ENCODE assay signal across 32 mouse cellular contexts in genomic region chr5:32187717-32188116, GRCm38 (mm10). TPM values are rescaled to one million over a fixed set of nuclear protein-coding genes. Genes with fewer than 3 reads are reported as not detected.
DNase-seq lines count a peak whose midpoint lies in the region; ATAC-seq and TF ChIP-seq lines count a peak whose summit lies in the region.
"Had no signal": no experiment of that assay in that cellular context is flagged by ENCODE, and none has a peak within 500 bp of the region (broad histone marks: within the 10 kb centered on the region; RNA-seq: fewer than 3 reads in every experiment).

No protein-coding gene starts in this region.

- H3K36me3 ChIP-seq in embryonic facial prominence, embryonic 14.5 days (ENCODE audit: control insufficient read depth, insufficient read depth, low read length), result no peaks in the 10 kb centered on the region
- H3K36me3 ChIP-seq in embryonic facial prominence, embryonic 10.5 days (replicated peaks), result no peaks in the 10 kb centered on the region
- no peaks in the 10 kb centered on the region for H3K36me3 ChIP-seq in heart, embryonic 16.5 days (ENCODE audit: control insufficient read depth, insufficient read depth)
- H3K36me3 ChIP-seq: embryonic facial prominence, embryonic 15.5 days; hindbrain, embryonic 12.5 days; intestine, embryonic 15.5 days; limb, embryonic 12.5 days; liver, embryonic 15.5 days; neural tube, embryonic 13.5 days; stomach, embryonic 15.5 days had no signal

- H3K9me3 ChIP-seq in embryonic facial prominence, embryonic 14.5 days (ENCODE audit: control insufficient read depth, low read length), result no peaks in the 10 kb centered on the region
- H3K9me3 ChIP-seq in embryonic facial prominence, embryonic 10.5 days, result no peaks in the 10 kb centered on the region
- H3K9me3 ChIP-seq in heart, embryonic 16.5 days (replicated peaks; ENCODE audit: control insufficient read depth, low read length), result no peaks in the 10 kb centered on the region
- H3K9me3 ChIP-seq: embryonic facial prominence, embryonic 15.5 days; forebrain, embryonic 13.5 days; hindbrain, embryonic 12.5 days; intestine, embryonic 15.5 days; limb, embryonic 12.5 days; liver, embryonic 15.5 days; neural tube, embryonic 13.5 days; stomach, embryonic 15.5 days had no signal

- 33% methylated on average over 11 of the region's 11 CpGs for WGBS in embryonic facial prominence, embryonic 14.5 days
- WGBS in embryonic facial prominence, embryonic 10.5 days, result 40% methylated on average over 11 of the region's 11 CpGs
- WGBS in heart, embryonic 16.5 days, result 32% methylated on average over 11 of the region's 11 CpGs

- peak; percentile 7 for DNase-seq in embryonic facial prominence, embryonic 14.5 days (ENCODE audit: low spot score)
- no peak for DNase-seq in embryonic facial prominence, embryonic 10.5 days (ENCODE audit: low spot score)
- DNase-seq in heart, postnatal 10 days, result no peak
- peak; percentile 24 for DNase-seq in urinary bladder, postnatal 14 days (ENCODE audit: low spot score)
- DNase-seq in urinary bladder, postnatal 10 days (ENCODE audit: low spot score), result no peak
- DNase-seq in gonadal fat pad, adult 2 months (ENCODE audit: low read depth), result peak; percentile 99
- DNase-seq in gastrocnemius, adult 2 months, result no peak
- DNase-seq: cerebellum, adult 8-10 months; cerebellum, postnatal 36 days; embryo, embryonic 11 days; gastrocnemius, postnatal 14 days; heart, postnatal 14 days; kidney, adult 2 months; kidney, postnatal 36 days; lung, embryonic 14.5 days; lung, postnatal 14 days; right cerebral cortex, postnatal 25 days; thymus, adult 18-20 months; thymus, postnatal 36 days had no signal

- no peak overlapping the region for H3K4me2 ChIP-seq in embryonic facial prominence, embryonic 14.5 days (ENCODE audit: low read depth, low read length)
- no peak overlapping the region for H3K4me2 ChIP-seq in heart, embryonic 16.5 days (ENCODE audit: low read depth, low read length)
- H3K4me2 ChIP-seq: embryonic facial prominence, embryonic 15.5 days; forebrain, embryonic 13.5 days; hindbrain, embryonic 12.5 days; intestine, embryonic 15.5 days; limb, embryonic 12.5 days; liver, embryonic 15.5 days; lung, embryonic 14.5 days; neural tube, embryonic 13.5 days; stomach, embryonic 15.5 days had no signal

- peaks cover 4% of the 10 kb centered on the region; the same call in 1 of the 2 replicates for H3K4me1 ChIP-seq in embryonic facial prominence, embryonic 14.5 days (ENCODE audit: control insufficient read depth, insufficient read depth, low read length)
- peaks cover 9% of the 10 kb centered on the region for H3K4me1 ChIP-seq in embryonic facial prominence, embryonic 10.5 days
- peaks cover 5% of the 10 kb centered on the region; the same call in 1 of the 2 replicates for H3K4me1 ChIP-seq in heart, embryonic 16.5 days (ENCODE audit: control insufficient read depth, insufficient read depth, low read length)
- H3K4me1 ChIP-seq: forebrain, embryonic 13.5 days; hindbrain, embryonic 12.5 days; limb, embryonic 12.5 days; liver, embryonic 15.5 days; neural tube, embryonic 13.5 days had no signal

- no peak overlapping the region for H3K4me3 ChIP-seq in embryonic facial prominence, embryonic 14.5 days (ENCODE audit: low read depth, low read length)
- H3K4me3 ChIP-seq in embryonic facial prominence, embryonic 10.5 days, result no peak overlapping the region
- no peak overlapping the region for H3K4me3 ChIP-seq in heart, embryonic 16.5 days (ENCODE audit: low read length)
- H3K4me3 ChIP-seq in gastrocnemius, adult 2 months, result no peak overlapping the region
- H3K4me3 ChIP-seq: embryonic facial prominence, embryonic 15.5 days; forebrain, embryonic 13.5 days; hindbrain, embryonic 12.5 days; intestine, embryonic 15.5 days; layer of hippocampus, adult 2 months; left cerebral cortex, adult 2 months; limb, embryonic 12.5 days; liver, embryonic 15.5 days; neural tube, embryonic 13.5 days; stomach, embryonic 15.5 days had no signal

- no peak overlapping the region for H3K27ac ChIP-seq in embryonic facial prominence, embryonic 14.5 days (replicated peaks; ENCODE audit: low read depth, low read length)
- no peak overlapping the region for H3K27ac ChIP-seq in embryonic facial prominence, embryonic 10.5 days (replicated peaks)
- no peak overlapping the region for H3K27ac ChIP-seq in heart, embryonic 16.5 days (ENCODE audit: low read length)
- no peak overlapping the region for H3K27ac ChIP-seq in gastrocnemius, adult 2 months
- H3K27ac ChIP-seq: embryonic facial prominence, embryonic 15.5 days; forebrain, embryonic 13.5 days; hindbrain, embryonic 12.5 days; hindbrain, postnatal 0 days; intestine, embryonic 15.5 days; layer of hippocampus, adult 2 months; left cerebral cortex, adult 2 months; limb, embryonic 12.5 days; liver, embryonic 15.5 days; neural tube, embryonic 13.5 days; stomach, embryonic 15.5 days had no signal

- ATAC-seq in embryonic facial prominence, embryonic 14.5 days (ENCODE audit: low read depth), result no peak
- no peak for ATAC-seq in heart, embryonic 16.5 days (replicated peaks; ENCODE audit: extremely low read depth, insufficient read depth, low FRiP score)
- ATAC-seq: forebrain, embryonic 13.5 days; hindbrain, postnatal 0 days; intestine, embryonic 15.5 days; Patski had no signal

- no peak for TF ChIP-seq CTCF in gastrocnemius, adult 2 months (IDR thresholded peaks at IDR 0.05)

- intact Hi-C loops in heart, postnatal 10 days (cut with DNase I), result no loop called here
- intact Hi-C loops in gastrocnemius, adult 2 months (cut with DNase I), result no loop called here

- H3K9ac ChIP-seq in embryonic facial prominence, embryonic 14.5 days (ENCODE audit: low read depth, low read length), result no peak overlapping the region
- H3K9ac ChIP-seq in heart, embryonic 16.5 days (ENCODE audit: low read length), result 0 out of 2 replicates have a peak overlapping the region, but pooled peaks have one; percentile 12
- H3K9ac ChIP-seq: embryonic facial prominence, embryonic 15.5 days; forebrain, embryonic 13.5 days; hindbrain, embryonic 12.5 days; intestine, embryonic 15.5 days; limb, embryonic 12.5 days; liver, embryonic 15.5 days; lung, embryonic 14.5 days; neural tube, embryonic 13.5 days; stomach, embryonic 15.5 days had no signal

- no peaks in the 10 kb centered on the region for H3K27me3 ChIP-seq in embryonic facial prominence, embryonic 14.5 days (replicated peaks; ENCODE audit: control insufficient read depth, insufficient read depth, low read length)
- no peaks in the 10 kb centered on the region for H3K27me3 ChIP-seq in embryonic facial prominence, embryonic 10.5 days (replicated peaks; ENCODE audit: low read depth, poor library complexity, severe bottlenecking)
- no peaks in the 10 kb centered on the region for H3K27me3 ChIP-seq in heart, embryonic 16.5 days (ENCODE audit: control insufficient read depth, insufficient read depth, low read length)
- H3K27me3 ChIP-seq: embryonic facial prominence, embryonic 15.5 days; forebrain, embryonic 13.5 days; hindbrain, embryonic 12.5 days; intestine, embryonic 15.5 days; limb, embryonic 12.5 days; liver, embryonic 15.5 days; neural tube, embryonic 13.5 days; Patski; stomach, embryonic 15.5 days had no signal

RNA-seq across cellular contexts. Expression of gene Plb1, which starts 44.8 kb away (rescaled TPM):
- 1.5 and 2.4 TPM in 2 replicates for polyA plus RNA-seq in embryonic facial prominence, embryonic 14.5 days (2014; fragmentation: Nextera tagmentation; extraction: Ambion mirVana)
- 0.06 TPM in 1 of 2 replicates, not detected in the other for polyA plus RNA-seq in embryonic facial prominence, embryonic 10.5 days (2016; fragmentation: Nextera tagmentation; extraction: Ambion mirVana)
- polyA plus RNA-seq in heart, embryonic 16.5 days (2015; fragmentation: Nextera tagmentation; extraction: Ambion mirVana), result 2.5 and 3.8 TPM in 2 replicates
- total RNA-seq in heart, postnatal 10 days (2021), result 1 to 10 TPM; 1.8 to 2.1 TPM
- 1.9 and 2.6 TPM in 2 replicates for polyA plus RNA-seq in gonadal fat pad, adult 2 months (2012; rRNA removed)
- total RNA-seq in gastrocnemius, adult 2 months (2021), result 1 to 10 TPM in 1 of 2 experiments, under 1 TPM in 1; 0.97 to 1.3 TPM
- polyA plus RNA-seq: forebrain, embryonic 13.5 days; neural tube, embryonic 13.5 days had no signal

RNA-seq across cellular contexts. Expression of gene Fosl2, which starts 52.1 kb away (rescaled TPM):
- 7.7 and 10.8 TPM in 2 replicates for polyA plus RNA-seq in embryonic facial prominence, embryonic 14.5 days (2014; fragmentation: Nextera tagmentation; extraction: Ambion mirVana)
- polyA plus RNA-seq in embryonic facial prominence, embryonic 10.5 days (2016; fragmentation: Nextera tagmentation; extraction: Ambion mirVana), result 0.50 and 0.67 TPM in 2 replicates
- polyA plus RNA-seq in heart, embryonic 16.5 days (2015; fragmentation: Nextera tagmentation; extraction: Ambion mirVana), result 2.4 and 2.5 TPM in 2 replicates
- 10 to 100 TPM; 21.4 to 22.5 TPM for total RNA-seq in heart, postnatal 10 days (2021)
- 18.8 and 19.6 TPM in 2 replicates for polyA plus RNA-seq in gonadal fat pad, adult 2 months (2012; rRNA removed)
- total RNA-seq in gastrocnemius, adult 2 months (2021), result 10 to 100 TPM; 12.8 to 14.9 TPM

Comparison
In these comparisons a context has a peak if more than half of its experiments do, and no peak if none do; other contexts are left out.
1. DNase-seq: peak in embryonic facial prominence, embryonic 14.5 days (single experiment), urinary bladder, postnatal 14 days (single experiment) and gonadal fat pad, adult 2 months (single experiment); none in embryonic facial prominence, embryonic 10.5 days (single experiment), heart, postnatal 10 days (0 of 2), urinary bladder, postnatal 10 days (single experiment) and gastrocnemius, adult 2 months (single experiment).